Mouse (Mus musculus): Measurements from ENCODE around the gene Dach1.

The Dach1 gene

GRCm38 (mm10) chr14:98108764-98109163 lies 60.8 kb downstream of the Dach1 start:
- DNase-seq (ENCODE audit: low spot score): no peak

GRCm38 (mm10) chr14:98106208-98106607 lies 63.4 kb downstream of the Dach1 start:
- no peak for DNase-seq (ENCODE audit: low spot score)

GRCm38 (mm10) chr14:98104314-98104955 lies 65.1 kb downstream of the Dach1 start:
- DNase-seq (ENCODE audit: low spot score): no peak

GRCm38 (mm10) chr14:98095229-98095628 lies 74.3 kb downstream of the Dach1 start:
- no peak for DNase-seq (ENCODE audit: low spot score)

GRCm38 (mm10) chr14:98089246-98089645 lies 80.3 kb downstream of the Dach1 start:
- no peak for DNase-seq (ENCODE audit: low spot score)

GRCm38 (mm10) chr14:98087355-98087754 lies 82.2 kb downstream of the Dach1 start:
- no peak for DNase-seq (ENCODE audit: low spot score)

- DNase-seq (ENCODE audit: low spot score): no peak
These were observed 82.8 kb downstream of the Dach1 start for GRCm38 (mm10) chr14:98086794-98087193.

- DNase-seq (ENCODE audit: low spot score): no peak
These were observed 84.4 kb downstream of the Dach1 start for GRCm38 (mm10) chr14:98085141-98085540.

- no peak for DNase-seq (ENCODE audit: low spot score)
These were observed 84.8 kb downstream of the Dach1 start for GRCm38 (mm10) chr14:98084720-98085119.

- no peak for DNase-seq (ENCODE audit: low spot score)
These were observed 86.1 kb downstream of the Dach1 start for GRCm38 (mm10) chr14:98083419-98083818.

GRCm38 (mm10) chr14:98080014-98080413 lies 89.6 kb downstream of the Dach1 start:
- DNase-seq (ENCODE audit: low spot score): no peak

- no peak for DNase-seq (ENCODE audit: low spot score)
These were observed 91.6 kb downstream of the Dach1 start for GRCm38 (mm10) chr14:98077996-98078395.

GRCm38 (mm10) chr14:98073421-98074080 lies 96.0 kb downstream of the Dach1 start:
- DNase-seq (ENCODE audit: low spot score): no peak

- no peak for DNase-seq (ENCODE audit: low spot score)
These were observed 96.7 kb downstream of the Dach1 start for GRCm38 (mm10) chr14:98072647-98073420.

- DNase-seq (ENCODE audit: low spot score): no peak
These were observed 97.7 kb downstream of the Dach1 start for GRCm38 (mm10) chr14:98071877-98072276.

- DNase-seq (ENCODE audit: low spot score): no peak
These were observed 102.2 kb downstream of the Dach1 start for GRCm38 (mm10) chr14:98067273-98067905.

GRCm38 (mm10) chr14:98064190-98064589 lies 105.4 kb downstream of the Dach1 start:
- DNase-seq (ENCODE audit: low spot score): no peak

GRCm38 (mm10) chr14:98049329-98049728 lies 120.2 kb downstream of the Dach1 start:
- no peak for DNase-seq (ENCODE audit: low spot score)

GRCm38 (mm10) chr14:98048403-98048802 lies 121.2 kb downstream of the Dach1 start:
- DNase-seq (ENCODE audit: low spot score): no peak

GRCm38 (mm10) chr14:98047670-98048069 lies 121.9 kb downstream of the Dach1 start:
- no peak for DNase-seq (ENCODE audit: low spot score)

- no peak for DNase-seq (ENCODE audit: low spot score)
These were observed 122.6 kb downstream of the Dach1 start for GRCm38 (mm10) chr14:98046960-98047359.

GRCm38 (mm10) chr14:98038524-98038923 lies 131.0 kb downstream of the Dach1 start:
- DNase-seq (ENCODE audit: low spot score): no peak

GRCm38 (mm10) chr14:98037175-98037574 lies 132.4 kb downstream of the Dach1 start:
- no peak for DNase-seq (ENCODE audit: low spot score)
